Mouse (Mus musculus) fat pad, adult 2 months (tissue): ENCODE data around the gene Zfp800.
A peak's percentile ranks its signal among the peaks of the same experiment; 100 is the strongest.

Source experiments
- DNase-seq: peaks from one replicate; pipeline ENCODE4 v3.0.0-alpha.2; 2011; ENCODE audit warnings: low read depth, low spot score; ENCODE audit errors: extremely low read depth

Gene Zfp800

DNA sequence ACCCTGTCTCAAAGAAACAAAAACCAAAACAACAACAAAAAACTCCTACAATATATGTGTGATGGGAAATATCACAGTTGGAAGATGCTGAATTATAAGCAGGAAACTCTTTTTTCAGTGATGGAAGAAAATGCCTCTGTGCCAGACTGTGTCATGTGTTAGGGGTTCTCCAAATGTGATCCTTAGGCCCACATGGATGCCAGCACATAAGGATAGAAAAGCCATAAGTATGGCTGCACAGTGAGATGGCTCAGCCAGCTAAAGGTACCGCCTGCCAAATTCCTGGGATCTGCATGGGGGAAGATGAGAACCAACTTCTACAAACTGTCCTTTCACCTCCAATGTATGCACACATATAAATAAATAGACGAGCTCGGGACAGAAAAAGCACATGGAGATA is 82.6 kb downstream of the Zfp800 start:
- no peak for DNase-seq

DNA sequence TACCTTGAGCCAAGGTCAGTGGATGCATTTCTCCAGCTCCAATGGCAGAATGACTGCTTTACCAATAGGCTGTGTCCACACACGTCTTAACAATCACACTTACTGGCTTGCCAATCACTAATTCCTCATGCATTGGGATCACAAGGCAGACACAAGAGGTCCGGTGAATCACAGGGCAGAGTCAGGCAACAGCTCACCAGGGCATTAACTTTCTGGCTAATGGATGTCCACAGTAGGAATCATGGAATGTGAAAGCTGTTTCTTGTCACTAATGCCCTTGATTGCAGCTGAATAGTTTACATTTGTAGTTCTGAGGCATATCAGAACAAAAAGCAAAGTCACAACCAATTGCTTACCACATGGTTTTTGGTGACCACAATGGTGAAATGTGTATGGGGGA is 85.7 kb downstream of the Zfp800 start:
- no peak for DNase-seq

DNA sequence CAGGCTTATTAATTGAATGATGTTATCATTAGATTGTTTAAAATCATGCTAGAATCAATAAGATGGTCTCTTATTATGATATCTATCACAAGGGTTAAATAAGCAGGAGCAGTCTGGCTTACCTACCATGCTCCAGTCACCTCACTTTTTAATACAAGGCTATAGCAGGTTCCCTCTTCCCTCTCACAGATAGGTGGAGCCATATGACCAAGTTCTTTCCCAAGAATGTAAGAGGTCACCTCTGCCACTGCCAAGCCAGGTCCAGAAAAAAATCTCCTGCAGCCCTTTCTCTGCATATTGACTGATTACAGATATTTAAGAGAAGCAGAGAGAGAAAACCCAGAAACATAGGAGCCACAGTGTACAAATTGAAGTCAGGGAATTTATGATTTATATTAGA is 88.1 kb downstream of the Zfp800 start:
- no peak for DNase-seq

DNA sequence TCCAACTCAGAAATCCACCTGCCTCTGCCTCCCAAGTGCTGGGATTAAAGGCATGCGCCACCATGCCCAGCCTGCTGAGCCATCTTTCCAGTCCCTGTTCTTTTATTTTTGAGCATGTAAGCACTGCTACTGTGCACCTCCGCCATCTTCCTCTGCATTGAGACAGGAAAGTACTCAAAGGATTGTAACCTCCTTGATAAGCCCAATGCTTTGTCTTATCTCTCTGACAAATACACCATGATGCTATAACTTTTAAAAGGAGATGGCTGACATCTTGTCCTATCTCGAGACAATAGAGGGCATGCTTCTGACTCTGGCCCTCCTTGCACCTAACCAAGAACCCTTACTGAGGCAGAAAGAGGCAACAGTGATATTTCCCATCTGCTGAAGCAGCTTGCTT is 88.9 kb downstream of the Zfp800 start:
- no peak for DNase-seq

DNA sequence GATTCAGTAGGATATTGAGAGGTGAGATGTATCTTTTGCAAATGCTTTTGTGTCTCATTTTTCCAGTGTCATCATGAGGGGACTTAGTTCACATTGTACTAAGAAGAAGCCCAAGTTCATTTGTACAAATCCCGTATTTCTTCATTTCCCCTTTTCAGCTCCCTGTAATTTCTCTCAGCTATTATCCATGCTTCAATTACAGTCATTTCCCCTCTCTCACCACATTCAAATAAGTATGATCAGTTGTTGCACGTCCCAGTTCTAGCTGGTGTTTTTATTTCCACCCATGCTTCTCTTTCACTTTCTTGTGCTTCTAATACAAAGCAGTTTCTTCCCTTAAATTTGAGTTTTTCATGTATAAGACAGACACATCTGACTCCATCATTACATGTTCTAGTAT is 91.1 kb downstream of the Zfp800 start:
- no peak for DNase-seq

DNA sequence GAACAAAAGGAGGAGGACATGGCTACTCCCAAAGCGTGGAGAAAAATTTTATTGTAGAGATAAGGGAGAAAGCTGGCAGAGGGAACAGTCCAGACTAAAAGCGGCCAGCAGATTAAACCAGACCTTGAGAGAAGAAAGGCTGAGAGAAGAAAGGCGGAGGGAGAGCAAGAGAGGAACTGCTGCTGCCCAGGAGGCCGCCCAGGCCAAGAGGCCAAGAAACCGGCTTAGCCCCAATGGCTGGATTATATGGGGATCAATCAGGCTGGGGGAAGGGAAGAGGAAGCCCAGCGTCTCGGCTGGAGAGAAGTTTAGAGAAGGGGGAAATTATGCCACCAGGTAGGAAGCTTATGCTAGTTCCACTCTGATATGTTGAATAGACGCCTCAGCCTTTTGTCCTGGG is 101.5 kb downstream of the Zfp800 start:
- no peak for DNase-seq

DNA sequence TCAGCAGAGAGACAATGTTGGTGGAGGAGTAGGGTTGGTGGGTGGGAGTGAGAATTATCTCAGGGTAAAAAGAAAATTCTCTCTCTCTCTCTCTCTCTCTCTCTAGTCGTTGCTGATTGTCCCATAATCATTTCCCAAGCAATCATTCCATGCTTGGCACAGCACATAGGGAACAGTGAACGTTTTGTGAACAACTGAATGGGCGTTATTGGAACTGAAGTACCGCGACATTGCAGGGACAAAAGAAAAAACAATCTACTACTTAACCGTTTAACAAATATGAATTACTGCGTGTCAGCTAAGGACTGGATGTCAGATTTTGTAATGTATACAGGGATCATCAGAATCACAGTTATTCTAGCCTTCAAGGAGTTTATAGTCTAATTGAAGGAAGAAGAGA is 102.2 kb downstream of the Zfp800 start:
- no peak for DNase-seq

DNA sequence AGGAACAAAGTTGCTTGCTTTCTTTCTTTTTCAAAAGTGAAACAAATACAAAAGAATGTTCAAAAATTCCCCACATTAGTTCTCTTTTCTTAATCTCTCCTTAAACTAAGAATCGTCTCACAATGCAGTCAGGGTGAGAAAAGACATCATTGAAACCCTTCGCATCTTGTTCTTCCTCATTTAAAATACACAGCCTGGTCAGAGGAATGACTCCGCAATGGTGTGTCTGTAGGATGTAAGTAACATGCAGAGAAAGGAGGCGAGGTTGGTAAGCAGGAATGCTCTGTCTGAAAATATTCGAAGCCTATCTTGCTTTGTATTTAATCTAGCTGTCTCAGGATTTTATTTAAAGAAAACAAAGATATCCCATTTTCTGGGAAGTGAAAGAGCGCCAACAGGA is 105.0 kb downstream of the Zfp800 start:
- DNase-seq = no peak

DNA sequence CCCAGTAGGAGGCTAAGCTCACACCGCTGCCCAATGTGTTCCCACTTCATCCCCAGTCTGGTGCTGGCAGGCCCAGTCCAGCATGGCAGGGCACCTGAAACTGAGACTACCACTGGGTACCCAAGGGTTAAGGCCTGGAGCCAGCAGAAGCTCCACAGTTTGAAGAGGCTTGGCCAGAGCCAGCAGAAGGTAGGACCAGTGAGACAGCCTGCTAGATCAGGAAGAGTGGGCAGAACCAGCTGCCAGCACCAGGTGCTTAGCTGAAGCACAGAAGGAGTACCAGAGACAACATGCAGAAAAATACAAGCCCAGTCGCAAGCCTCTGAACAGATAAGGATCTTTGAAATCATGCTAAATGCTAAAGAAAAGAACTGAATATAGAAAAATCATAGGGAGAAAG is 117.9 kb downstream of the Zfp800 start:
- no peak for DNase-seq

DNA sequence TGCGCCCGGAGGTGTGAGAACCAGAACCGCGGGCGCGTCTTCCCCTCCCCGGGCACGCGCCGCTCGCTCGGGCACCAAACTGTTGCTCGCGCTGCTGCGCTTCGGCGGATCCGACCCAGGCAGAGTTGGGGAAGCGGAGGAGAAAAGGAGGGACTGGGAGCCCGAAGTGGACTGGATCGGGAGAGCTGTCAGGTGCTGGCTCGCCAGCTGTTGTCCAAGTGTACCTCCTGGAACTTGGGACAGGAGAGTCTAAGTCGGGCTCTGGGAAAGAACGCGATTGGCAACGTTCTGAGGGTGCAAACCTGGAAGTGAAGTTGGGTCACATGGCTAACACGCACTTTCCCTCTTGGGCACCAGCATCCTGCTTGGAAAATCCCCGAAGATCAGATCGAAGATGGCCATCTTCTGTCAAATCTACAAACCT is 135.6 kb downstream of the Zfp800 start:
- no peak for DNase-seq

DNA sequence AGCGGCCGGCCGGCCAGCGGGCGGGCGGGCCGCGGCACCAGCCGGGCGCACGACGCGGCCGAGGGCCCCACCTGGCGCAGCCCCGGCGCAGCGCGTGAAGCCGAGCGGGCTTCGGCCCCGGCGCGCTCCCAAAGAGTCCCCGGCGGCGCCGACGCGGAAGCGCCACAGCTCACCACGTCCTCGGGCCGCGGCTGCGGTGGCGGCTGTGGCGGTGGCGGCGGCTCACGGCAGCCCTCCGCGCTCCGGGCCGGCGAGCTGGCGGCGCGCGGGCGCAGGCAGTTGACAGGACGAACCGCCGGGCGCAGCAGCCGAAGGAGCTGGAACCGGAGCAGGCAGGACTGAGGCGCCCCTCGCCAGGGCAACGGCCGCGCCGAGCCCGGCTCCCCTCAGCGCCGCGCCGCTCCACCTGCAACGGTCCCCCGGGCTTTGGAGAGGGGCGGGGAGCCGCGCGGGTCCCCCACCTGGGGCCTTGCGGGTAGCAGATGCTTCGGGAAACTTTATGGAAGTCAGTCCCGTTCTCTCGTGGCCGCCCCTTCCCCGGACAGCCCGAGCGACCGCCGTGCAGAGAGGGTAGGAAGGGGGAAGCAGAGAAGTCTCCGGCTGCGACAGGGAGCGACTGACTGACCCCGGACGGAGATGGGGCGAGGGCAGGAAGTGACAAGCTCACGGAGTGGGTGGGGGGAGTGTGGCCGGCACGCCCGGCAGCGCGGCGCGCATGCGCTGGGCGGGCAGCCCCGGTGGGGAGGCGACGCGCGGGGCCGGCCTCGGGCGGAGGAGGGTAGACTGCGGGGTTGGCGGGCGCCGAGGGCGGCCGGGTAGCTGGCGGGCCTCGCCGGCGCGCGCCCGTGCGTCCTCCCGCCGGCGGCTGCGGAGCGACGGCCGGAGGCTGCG is 136.3 kb downstream of the Zfp800 start:
- no peak for DNase-seq

DNA sequence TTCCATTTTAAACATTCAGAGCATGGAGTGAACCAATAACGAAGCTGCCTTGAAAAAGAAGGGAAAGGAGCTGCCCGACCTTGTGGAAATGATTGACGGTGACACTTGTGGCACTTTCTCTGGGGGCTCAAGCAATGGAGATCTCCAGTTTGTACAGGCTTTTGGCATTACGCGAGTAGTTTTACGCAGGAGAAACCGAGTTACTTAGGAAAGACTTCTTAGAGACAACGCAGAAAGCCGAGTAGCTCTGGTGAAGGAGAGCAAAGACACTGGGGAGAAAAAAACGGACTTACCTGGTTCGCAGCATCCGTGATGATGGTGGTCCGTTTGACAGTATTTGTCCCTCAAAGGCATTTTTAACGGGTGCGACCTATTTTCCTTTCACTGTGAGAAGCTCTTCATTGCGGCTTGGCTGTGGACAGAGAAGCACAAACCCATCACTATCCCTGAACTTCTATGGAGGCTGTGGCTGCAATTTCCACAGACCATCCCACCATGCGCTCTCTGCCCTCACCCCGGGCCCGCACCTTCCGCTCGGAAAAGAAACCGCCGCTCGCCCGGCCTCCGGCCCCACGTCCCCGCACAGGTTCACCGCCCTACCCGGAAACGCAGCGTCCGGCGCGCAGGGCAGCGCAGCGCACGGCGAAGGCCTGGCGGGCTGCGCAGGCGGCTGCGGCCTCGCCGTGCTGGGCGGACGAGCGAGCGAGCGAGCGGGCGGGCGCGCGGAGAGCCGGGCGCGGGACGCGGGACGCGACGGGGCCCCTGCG is 137.2 kb downstream of the Zfp800 start:
- DNase-seq = no peak

DNA sequence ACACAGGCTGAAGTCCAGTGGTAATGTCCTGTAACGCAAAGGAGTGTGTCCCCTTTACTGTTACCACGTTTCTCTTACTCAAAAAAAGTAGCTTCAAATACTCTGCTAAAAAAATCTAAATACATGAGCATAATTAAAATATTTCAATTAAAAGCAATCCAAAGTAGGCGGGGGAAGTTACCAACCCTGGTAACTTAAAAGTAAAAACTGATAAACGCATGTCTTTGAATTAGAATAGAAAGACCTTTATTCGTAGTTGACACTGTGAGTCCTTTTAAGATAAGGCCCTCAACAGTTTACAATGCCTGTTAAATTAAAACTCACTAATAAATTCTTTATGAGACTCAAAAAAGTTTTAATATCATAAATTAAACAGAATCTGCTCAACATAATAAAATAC is 138.1 kb downstream of the Zfp800 start:
- DNase-seq = no peak

DNA sequence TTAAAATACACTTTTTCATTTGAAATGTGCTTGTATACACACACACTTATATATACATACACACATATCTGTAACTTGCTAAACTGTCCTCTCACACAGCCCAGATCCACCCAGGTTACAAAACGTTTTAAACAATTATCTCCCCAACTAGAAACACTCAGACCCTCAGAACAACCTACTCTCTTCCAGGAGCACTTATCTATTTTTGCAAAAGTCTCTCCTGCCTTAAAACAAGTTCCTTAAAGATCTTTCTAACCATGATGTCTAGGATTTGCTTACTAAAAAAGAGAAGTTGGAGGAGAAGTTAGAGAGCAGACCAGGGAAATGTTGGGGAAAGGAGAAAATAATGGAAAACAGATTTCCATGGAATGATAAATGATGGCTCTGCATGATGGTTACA is 139.4 kb downstream of the Zfp800 start:
- DNase-seq = no peak

DNA sequence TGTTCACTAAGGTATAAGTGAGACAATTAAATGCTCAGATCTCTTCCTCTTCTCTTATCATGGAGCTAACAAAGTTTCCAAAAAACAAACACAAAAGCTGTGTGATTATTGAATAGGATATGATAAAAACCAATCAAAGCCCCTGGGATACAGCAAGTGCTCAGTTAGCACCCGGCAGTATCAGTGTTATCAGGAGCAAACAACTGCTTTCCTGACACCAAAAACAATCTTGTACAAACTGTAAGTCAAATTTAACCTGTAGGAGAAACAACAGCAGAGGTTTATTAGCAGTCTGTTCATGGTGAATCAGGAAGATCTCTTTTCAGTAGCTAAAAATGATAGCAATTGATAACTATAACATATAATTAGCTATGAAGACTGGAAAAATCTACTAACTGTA is 140.0 kb downstream of the Zfp800 start:
- DNase-seq = no peak

DNA sequence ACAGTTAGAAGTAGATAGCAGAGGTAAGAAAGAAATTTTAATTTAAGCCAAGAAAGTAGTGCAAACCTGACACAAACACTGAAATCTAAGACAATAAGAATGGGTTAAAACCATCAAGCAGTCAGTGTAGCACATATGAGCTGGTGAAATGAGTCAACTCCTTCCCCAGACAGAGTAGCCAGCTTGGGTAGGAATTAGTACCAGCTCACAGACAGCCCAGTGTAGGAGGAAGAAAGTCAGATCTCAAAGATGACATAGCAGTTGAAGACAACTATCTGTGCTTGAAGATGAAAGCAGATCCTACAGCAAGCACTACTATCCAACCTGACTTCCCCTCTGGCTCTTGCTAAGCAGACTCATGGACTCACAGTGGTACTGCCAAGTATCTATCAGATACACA is 145.0 kb downstream of the Zfp800 start:
- DNase-seq = no peak

DNA sequence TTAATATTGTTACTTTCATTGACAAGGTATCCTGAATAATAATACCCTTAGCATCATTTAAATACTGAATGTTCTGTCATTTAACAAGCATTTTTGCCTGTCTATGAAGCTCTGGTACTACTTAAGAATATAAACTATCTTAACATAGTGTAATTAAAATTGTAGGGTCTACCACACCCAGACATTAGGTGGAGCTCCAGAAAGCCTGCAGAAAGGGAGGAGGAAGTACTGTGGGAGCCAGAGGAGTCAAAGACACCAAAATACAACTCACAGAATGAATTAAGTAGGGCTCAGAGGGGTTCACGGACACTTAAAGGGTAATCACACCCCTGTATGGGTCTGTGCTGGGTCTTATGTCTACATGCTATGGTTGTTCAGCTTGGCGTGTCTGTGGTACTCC is 149.6 kb downstream of the Zfp800 start:
- no peak for DNase-seq

DNA sequence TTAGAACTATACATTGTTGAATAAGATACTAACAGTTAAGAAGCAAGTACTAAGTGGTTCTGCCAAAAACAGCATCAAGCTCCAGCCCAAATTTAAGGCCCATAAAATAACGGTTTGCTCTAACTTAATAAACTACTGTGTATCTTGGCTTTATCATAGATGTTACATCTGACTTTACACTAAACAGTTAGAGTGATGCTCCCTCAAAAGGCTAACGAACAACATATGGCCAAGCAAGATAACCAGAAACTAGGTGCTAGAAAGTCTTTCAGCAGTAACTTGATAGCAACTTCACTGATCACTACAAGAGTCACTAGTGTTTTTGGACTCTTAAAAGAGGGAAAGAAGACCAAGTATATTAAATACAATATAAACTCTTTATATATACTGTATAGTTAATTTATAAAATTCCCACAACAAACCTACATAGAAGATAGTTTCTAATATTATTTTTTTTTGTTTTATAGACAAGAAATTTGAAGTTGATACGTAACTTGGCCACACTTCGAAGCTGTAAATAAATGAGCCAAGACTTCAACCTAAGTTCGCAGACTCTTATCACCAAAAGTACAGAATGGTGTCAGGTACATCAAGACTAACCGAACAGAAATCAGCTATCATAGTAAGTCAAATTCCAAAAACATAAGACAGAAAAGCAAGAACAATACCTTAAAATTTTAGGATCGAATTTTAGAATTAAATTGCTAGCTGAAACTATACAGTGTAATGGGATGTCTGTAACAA is 165.0 kb downstream of the Zfp800 start:
- DNase-seq = no peak

DNA sequence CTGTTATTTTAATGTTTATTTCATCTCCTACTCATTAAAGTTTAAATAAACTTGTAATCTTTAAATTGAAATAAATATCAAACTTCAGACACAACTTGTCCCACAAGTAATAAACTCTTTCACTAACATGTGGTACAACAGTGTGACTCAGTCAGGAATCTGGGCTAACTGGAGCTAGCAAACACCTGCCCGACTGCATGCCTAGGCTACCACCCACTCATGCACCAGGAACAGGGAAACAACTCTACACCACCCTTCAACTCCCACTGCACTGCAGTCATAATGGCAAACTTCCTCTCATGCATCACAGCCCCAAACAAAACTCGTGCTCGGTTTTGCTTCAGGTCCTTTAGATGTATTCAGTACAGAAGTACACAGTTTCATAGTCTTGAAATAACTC is 169.7 kb downstream of the Zfp800 start:
- DNase-seq = peak; percentile 59

DNA sequence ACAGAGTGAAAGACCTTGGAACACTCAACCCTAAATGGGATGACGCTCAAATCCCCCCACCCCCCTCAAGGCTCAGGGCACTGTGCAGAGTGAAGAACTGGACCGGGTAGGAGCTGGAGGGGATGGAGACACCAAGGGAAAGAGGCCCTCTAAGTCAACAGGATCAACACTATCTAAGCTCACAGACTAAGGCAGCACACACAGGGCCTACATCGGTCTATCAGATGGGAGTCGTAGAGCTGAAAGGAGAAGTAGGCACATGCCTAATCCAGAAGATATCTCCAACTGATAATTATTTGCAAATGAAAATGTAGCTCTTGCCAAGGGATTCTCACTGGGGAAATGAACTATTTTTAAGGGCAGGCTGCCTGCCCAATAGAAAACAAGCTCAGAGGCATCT is 176.8 kb downstream of the Zfp800 start:
- no peak for DNase-seq

DNA sequence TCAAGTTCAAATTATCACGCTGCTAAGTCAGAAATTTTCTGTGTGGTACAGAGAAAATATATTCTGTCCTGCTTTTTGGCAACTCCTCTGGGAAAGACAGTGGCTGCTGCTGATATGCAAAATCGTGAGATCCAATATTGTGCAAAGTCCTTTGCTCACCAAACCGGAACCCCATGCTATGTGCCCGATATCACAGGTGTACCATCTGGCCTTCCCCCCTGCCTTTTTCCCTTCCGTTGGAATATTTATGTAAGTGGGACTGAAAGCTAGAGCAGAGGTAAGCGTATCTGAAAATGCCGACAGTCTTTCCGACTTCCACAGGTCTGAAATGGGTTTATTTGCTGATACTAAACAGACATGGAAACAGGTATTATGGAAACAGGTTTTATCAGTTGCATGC is 179.4 kb downstream of the Zfp800 start:
- DNase-seq = no peak
